Mouse (Mus musculus): ENCODE results near the gene Casz1.

Casz1 gene

GRCm38 (mm10) chr4:148804137-148804779 lies at the start of gene Casz1:
Gene Casz1 (plus strand): TSS chr4:148804429.
- in situ Hi-C loops (cut with MboI, MseI), result no loop called here

GRCm38 (mm10) chr4:148758863-148759262 lies 45.4 kb upstream of the Casz1 start:
- in situ Hi-C loops (cut with MboI, MseI), result no loop called here

GRCm38 (mm10) chr4:148760152-148760551 lies 44.1 kb upstream of the Casz1 start:
- in situ Hi-C loops (cut with MboI, MseI), result loop anchor here (10.0 kb wide), 1 partner anchor 1055 kb away; no protein-coding TSS in a partner anchor

- in situ Hi-C loops (cut with MboI, MseI), result loop anchor here (10.0 kb wide), 1 partner anchor 1049 kb away; no protein-coding TSS in a partner anchor
Measured at GRCm38 (mm10) chr4:148766021-148766775, 38.0 kb upstream of the Casz1 start.

GRCm38 (mm10) chr4:148767655-148768305 lies 36.4 kb upstream of the Casz1 start:
- in situ Hi-C loops (cut with MboI, MseI), result loop anchor here (10.0 kb wide), 1 partner anchor 1047 kb away; no protein-coding TSS in a partner anchor

GRCm38 (mm10) chr4:148768649-148769048 lies 35.6 kb upstream of the Casz1 start:
- in situ Hi-C loops (cut with MboI, MseI), result loop anchor here (10.0 kb wide), 1 partner anchor 1046 kb away; no protein-coding TSS in a partner anchor

GRCm38 (mm10) chr4:148770582-148771408 lies 33.4 kb upstream of the Casz1 start:
- in situ Hi-C loops (cut with MboI, MseI), result no loop called here

- in situ Hi-C loops (cut with MboI, MseI), result no loop called here
Measured at GRCm38 (mm10) chr4:148771409-148771929, 32.8 kb upstream of the Casz1 start.

GRCm38 (mm10) chr4:148772658-148773057 lies 31.6 kb upstream of the Casz1 start:
- in situ Hi-C loops (cut with MboI, MseI), result no loop called here

GRCm38 (mm10) chr4:148774036-148774435 lies 30.2 kb upstream of the Casz1 start:
- in situ Hi-C loops (cut with MboI, MseI), result no loop called here

GRCm38 (mm10) chr4:148775476-148776269 lies 28.6 kb upstream of the Casz1 start:
- in situ Hi-C loops (cut with MboI, MseI), result no loop called here

- in situ Hi-C loops (cut with MboI, MseI), result no loop called here
Measured at GRCm38 (mm10) chr4:148780097-148780621, 24.1 kb upstream of the Casz1 start.

GRCm38 (mm10) chr4:148781516-148781915 lies 22.7 kb upstream of the Casz1 start:
- in situ Hi-C loops (cut with MboI, MseI), result no loop called here

- in situ Hi-C loops (cut with MboI, MseI), result no loop called here
Measured at GRCm38 (mm10) chr4:148782880-148783279, 21.3 kb upstream of the Casz1 start.

GRCm38 (mm10) chr4:148783760-148784159 lies 20.5 kb upstream of the Casz1 start:
- in situ Hi-C loops (cut with MboI, MseI), result no loop called here

- in situ Hi-C loops (cut with MboI, MseI), result no loop called here
Measured at GRCm38 (mm10) chr4:148785053-148785567, 19.1 kb upstream of the Casz1 start.

GRCm38 (mm10) chr4:148785995-148786394 lies 18.2 kb upstream of the Casz1 start:
- in situ Hi-C loops (cut with MboI, MseI), result no loop called here

- in situ Hi-C loops (cut with MboI, MseI), result no loop called here
Measured at GRCm38 (mm10) chr4:148790940-148791339, 13.3 kb upstream of the Casz1 start.

- in situ Hi-C loops (cut with MboI, MseI), result no loop called here
Measured at GRCm38 (mm10) chr4:148795038-148795437, 9.2 kb upstream of the Casz1 start.
